Mouse (Mus musculus): ENCODE measurements around the gene Basp1.

- TF ChIP-seq HCFC1 (IDR thresholded peaks at IDR 0.05; ENCODE audit: low read depth, low read length): no peak
- TF ChIP-seq CTCF (conservative IDR thresholded peaks at IDR 0.05 in 1 of 2, IDR thresholded peaks at IDR 0.05 in 1 of 2; ENCODE audit: low read depth in 2 of 2, low read length in 2 of 2): no peak
- no peak for TF ChIP-seq ZMIZ1 (IDR thresholded peaks at IDR 0.05; ENCODE audit: low read depth, low read length)
These were observed 29.7 kb upstream of the Basp1 start for GRCm38 (mm10) chr15:25443140-25443790.

All from CH12.LX (cell line).